Mouse (Mus musculus) intestine, postnatal 0 days (tissue): Measurements from ENCODE around the gene Mboat7. TPM values are rescaled to one million over a fixed set of nuclear protein-coding genes. Genes with fewer than 3 reads are reported as not detected.

Source experiments
- ATAC-seq: fragments of 200-750 bp; cut with Nextera tagmentation; 2 replicates; pipeline ENCODE4 v1.8.0; 2017; ENCODE audit warnings: mild to moderate bottlenecking, moderate TSS enrichment, moderate library complexity
- H3K27ac ChIP-seq: fragments of 300-500 bp; sonication (generic); 2 replicates; pipeline ENCODE4 v1.5.1; 2014; ENCODE audit warnings: mild to moderate bottlenecking, low read depth, low read length, moderate library complexity
- H3K27me3 ChIP-seq: fragments of 300-500 bp; sonication (generic); replicated peaks from 2 replicates; pipeline ENCODE4 v1.6.1; 2014; ENCODE audit warnings: low read length, mixed read lengths; ENCODE audit not compliant: control insufficient read depth, insufficient read depth
- H3K36me3 ChIP-seq: fragments of 300-500 bp; sonication (generic); 2 replicates; pipeline ENCODE4 v1.6.1; 2014; ENCODE audit warnings: mild to moderate bottlenecking, moderate library complexity; ENCODE audit not compliant: control insufficient read depth, insufficient read depth
- H3K4me1 ChIP-seq: fragments of 300-500 bp; sonication (generic); replicated peaks from 2 replicates; pipeline ENCODE4 v1.6.1; 2014; ENCODE audit warnings: antibody characterized with exemption, low read length, mixed read lengths; ENCODE audit not compliant: control insufficient read depth, insufficient read depth
- H3K4me2 ChIP-seq: fragments of 300-500 bp; sonication (generic); replicated peaks from 2 replicates; pipeline ENCODE4 v1.6.1; 2014; ENCODE audit warnings: low read depth, mild to moderate bottlenecking, moderate library complexity
- H3K4me3 ChIP-seq: fragments of 300-500 bp; sonication (generic); 2 replicates; pipeline ENCODE4 v1.5.1; 2014; ENCODE audit warnings: low read depth, low read length
- H3K9ac ChIP-seq: fragments of 300-500 bp; sonication (generic); 2 replicates; pipeline ENCODE4 v1.6.1; 2014; ENCODE audit warnings: mild to moderate bottlenecking, low read depth, low read length
- H3K9me3 ChIP-seq: fragments of 300-500 bp; sonication (generic); 2 replicates; pipeline ENCODE4 v1.6.1; 2016; ENCODE audit warnings: mixed run types; ENCODE audit not compliant: control insufficient read depth
- CTCF ChIP-seq: sonication (generic); IDR thresholded peaks from 2 replicates; pipeline ENCODE4 v1.5.1; 2016; ENCODE audit warnings: low read depth, mild to moderate bottlenecking, control low read depth, antibody characterized with exemption, moderate library complexity
- WGBS: fragments of 180-500 bp; shearing (Covaris S2); extraction: QIAGEN DNeasy Blood & Tissue Kit; methylation state at CpG from one replicate; pipeline ENCODE4 v1.1.7; 2014; 5-methylcytosine and 5-hydroxymethylcytosine counted together
- polyA plus RNA-seq: library from polyadenylated mRNA; unstranded; fragments of >200 nt; fragmentation: Nextera tagmentation; extraction: Ambion mirVana; gene quantifications from 2 replicates; pipeline ENCODE4 v1.2.1, GENCODE M21; 2015

The Mboat7 gene
- polyA plus RNA-seq, 1 experiment from 2014 or later: 28.4 TPM

DNA sequence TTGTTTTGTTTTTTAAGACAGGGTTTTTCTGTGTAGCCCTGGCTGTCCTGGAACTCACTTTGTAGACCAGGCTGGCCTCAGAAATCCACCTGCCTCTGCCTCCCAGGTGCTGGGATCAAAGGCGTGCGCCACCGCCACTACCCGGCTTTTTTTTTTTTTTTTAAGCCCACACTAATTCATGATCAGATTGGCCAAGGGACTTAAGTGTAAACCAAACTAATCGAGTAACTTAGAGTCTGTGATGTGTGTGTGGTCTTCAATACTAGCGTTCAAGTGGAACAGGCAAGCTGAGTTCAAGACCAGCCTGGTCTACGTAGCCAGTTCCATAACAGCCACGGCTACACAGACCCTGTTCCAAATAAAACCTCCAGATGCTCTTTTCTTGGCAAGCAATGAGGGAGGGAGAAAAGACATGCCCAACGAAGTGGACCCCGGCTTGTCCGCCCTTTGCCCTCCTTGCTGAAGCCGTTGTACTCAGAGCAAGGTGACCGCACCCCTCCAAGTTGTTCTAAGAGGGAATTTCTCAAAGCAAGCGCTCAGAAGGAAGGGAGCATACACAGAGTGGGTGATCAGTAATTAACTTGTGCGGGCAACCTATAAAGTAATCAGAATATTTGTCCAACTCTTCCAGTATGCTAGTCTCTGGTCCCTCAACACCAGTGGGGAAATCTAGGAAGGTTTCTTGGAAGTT lies 28.7 kb downstream of the Mboat7 start:
- H3K36me3 ChIP-seq: peaks cover 29% of the 10 kb centered on the region
- peak overlapping the region; percentile 84 for H3K27ac ChIP-seq
- peak; percentile 66 for ATAC-seq
- H3K4me3 ChIP-seq: peak overlapping the region; percentile 56
- 24% methylated on average over 15 of the region's 15 CpGs for WGBS
- H3K4me2 ChIP-seq: peak overlapping the region; percentile 71
- H3K9me3 ChIP-seq: no peaks in the 10 kb centered on the region
- no peaks in the 10 kb centered on the region for H3K27me3 ChIP-seq
- H3K4me1 ChIP-seq: no peaks in the 10 kb centered on the region
- H3K9ac ChIP-seq: peak overlapping the region; percentile 76
- no peak for TF ChIP-seq CTCF

DNA sequence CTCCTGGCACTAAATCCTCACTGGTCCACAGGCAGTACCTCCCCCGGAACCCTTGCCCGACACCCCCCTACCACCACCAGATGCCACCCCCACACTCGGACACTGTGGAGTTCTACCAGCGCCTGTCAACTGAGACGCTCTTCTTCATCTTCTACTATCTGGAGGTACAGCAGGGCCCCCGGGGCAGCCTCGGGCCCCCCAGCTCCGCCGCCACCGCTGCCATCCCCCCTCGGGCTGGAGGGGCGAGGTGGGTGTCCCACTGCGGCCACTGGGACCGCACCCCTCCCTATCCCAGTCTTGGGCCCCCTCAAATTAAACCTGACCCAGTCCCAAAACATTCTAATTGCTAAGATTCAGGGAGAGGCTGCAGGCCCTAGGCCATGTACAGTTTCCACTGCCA lies 34.7 kb downstream of the Mboat7 start:
- no peaks in the 10 kb centered on the region for H3K4me1 ChIP-seq
- no peak for TF ChIP-seq CTCF
- no peak overlapping the region for H3K4me2 ChIP-seq
- no peak overlapping the region for H3K4me3 ChIP-seq
- H3K9me3 ChIP-seq: no peaks in the 10 kb centered on the region
- peaks cover 87% of the 10 kb centered on the region for H3K36me3 ChIP-seq
- no peaks in the 10 kb centered on the region for H3K27me3 ChIP-seq
- WGBS: 89% methylated on average over 14 of the region's 14 CpGs
- H3K27ac ChIP-seq: no peak overlapping the region
- no peak overlapping the region for H3K9ac ChIP-seq
- ATAC-seq: no peak

DNA sequence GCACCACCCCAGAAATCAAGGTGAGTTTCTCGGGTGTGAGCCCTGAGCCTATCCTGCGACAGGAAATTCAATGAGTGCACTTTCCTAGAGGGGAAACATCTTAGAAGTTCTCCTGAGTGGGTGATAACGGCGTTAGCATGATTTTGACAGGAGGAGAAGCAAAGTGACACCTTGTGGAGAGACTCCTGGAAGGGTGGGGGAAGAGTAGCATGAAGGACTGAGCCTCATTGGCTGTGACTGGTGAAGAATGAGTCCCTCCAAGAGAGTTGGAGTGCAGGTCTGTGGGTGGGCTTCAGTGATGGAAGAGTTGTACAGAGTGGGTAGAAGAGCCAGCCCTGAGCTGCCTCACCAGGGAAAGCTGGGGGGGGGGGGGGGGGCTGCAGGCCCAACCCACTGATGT lies 36.4 kb downstream of the Mboat7 start:
- TF ChIP-seq CTCF: no peak
- no peak overlapping the region for H3K4me2 ChIP-seq
- peaks cover 92% of the 10 kb centered on the region for H3K36me3 ChIP-seq
- no peak overlapping the region for H3K27ac ChIP-seq
- no peaks in the 10 kb centered on the region for H3K27me3 ChIP-seq
- H3K9me3 ChIP-seq: no peaks in the 10 kb centered on the region
- H3K4me3 ChIP-seq: no peak overlapping the region
- H3K4me1 ChIP-seq: no peaks in the 10 kb centered on the region
- 83% methylated on average over 4 of the region's 4 CpGs for WGBS
- no peak for ATAC-seq
- no peak overlapping the region for H3K9ac ChIP-seq

DNA sequence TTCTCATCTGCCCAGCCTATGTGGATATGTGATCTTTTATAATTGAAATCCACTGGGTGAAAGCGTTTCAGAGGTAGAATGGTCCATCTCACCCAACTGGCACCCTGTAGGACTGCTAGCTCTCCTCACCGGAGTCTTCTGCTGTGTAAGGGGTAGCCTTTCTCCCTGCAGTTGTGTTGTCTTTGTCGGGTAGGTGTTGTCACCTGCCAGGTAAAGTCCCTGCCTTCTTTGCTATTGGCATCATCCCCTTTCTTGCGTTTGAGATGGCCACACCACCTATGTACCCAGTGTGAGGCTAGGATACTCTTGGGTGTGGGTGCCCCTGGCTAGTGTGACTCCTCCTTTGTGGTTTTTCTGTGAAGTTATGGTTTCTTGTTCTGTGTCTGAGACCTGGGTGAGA lies 46.7 kb downstream of the Mboat7 start:
- ATAC-seq: no peak
- H3K4me3 ChIP-seq: peak overlapping the region; percentile 78
- TF ChIP-seq CTCF: no peak
- peak overlapping the region; percentile 73 for H3K4me2 ChIP-seq
- H3K9me3 ChIP-seq: no peaks in the 10 kb centered on the region
- H3K27ac ChIP-seq: no peak overlapping the region
- no peaks in the 10 kb centered on the region for H3K27me3 ChIP-seq
- H3K9ac ChIP-seq: peak overlapping the region; percentile 94
- peaks cover 13% of the 10 kb centered on the region; the same call in 1 of the 2 replicates for H3K4me1 ChIP-seq
- H3K36me3 ChIP-seq: peaks cover 12% of the 10 kb centered on the region
- WGBS: 48% methylated on average over 4 of the region's 4 CpGs

DNA sequence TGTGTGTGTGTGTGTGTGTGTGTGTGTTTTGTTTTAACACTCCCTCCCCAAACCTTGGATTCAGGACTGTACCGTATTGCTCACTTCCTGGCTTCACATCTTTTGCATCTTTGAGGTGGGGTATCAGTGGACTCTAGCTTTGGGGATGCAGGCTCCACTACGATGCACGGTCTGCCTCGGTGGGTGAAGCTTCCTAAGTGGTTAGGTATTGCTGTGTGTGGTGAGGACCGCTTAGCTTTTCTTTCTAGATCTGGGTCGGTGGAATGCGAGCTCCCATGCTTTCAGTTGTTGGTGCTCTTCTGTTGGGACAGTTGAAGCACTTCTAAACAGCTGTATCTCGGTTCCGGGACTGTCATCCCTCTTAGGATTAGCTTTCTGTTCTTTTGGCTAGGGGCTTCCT lies 47.1 kb downstream of the Mboat7 start:
- WGBS: 4% methylated on average over 9 of the region's 9 CpGs
- Histone ChIP-seq H3K9me3 (no peaks in the 10 kb centered on the region), H3K9ac (peak overlapping the region; percentile 94), H3K36me3 (peaks cover 12% of the 10 kb centered on the region), H3K27me3 (no peaks in the 10 kb centered on the region), H3K4me1 (peaks cover 13% of the 10 kb centered on the region; the same call in 1 of the 2 replicates), H3K4me3 (peak overlapping the region; percentile 78), H3K27ac (no peak overlapping the region), H3K4me2 (peak overlapping the region; percentile 73)
- ATAC-seq: no peak
- no peak for TF ChIP-seq CTCF

DNA sequence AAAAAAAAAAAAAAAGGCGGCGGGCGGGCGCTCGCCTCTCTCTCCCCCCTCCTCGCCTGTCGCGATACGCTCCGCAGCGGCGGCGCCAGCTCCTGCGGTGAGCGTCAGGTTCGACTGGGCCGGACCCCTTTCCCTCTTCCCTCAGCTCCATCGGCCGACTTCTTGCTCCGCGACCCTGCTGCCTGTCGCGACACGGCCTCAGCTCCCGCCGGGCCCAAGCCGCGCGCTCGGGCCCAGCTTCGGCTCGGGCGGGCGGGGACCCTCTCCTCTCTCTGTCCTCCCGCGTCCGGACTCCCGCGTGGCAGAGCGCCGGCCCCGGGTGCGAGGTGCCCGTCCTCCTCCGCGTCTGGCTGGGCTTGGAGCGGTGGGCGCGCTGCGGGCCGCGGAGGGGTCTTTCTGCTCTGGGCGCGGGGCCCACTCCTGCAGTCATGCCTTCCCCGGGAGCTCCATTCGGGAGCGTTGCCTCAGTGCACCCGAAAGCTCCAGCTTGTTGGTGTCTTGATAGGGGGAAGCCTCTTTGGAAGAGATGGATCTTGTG lies 47.8 kb downstream of the Mboat7 start:
- H3K4me2 ChIP-seq: peak overlapping the region; percentile 73
- H3K27ac ChIP-seq: peak overlapping the region; percentile 94
- peaks cover 13% of the 10 kb centered on the region; the same call in 1 of the 2 replicates for H3K4me1 ChIP-seq
- H3K9ac ChIP-seq: peak overlapping the region; percentile 94
- H3K9me3 ChIP-seq: no peaks in the 10 kb centered on the region
- ATAC-seq: peak; percentile 11
- no peaks in the 10 kb centered on the region for H3K27me3 ChIP-seq
- WGBS: under 1% methylated on average over 42 of the region's 58 CpGs
- peak overlapping the region; percentile 78 for H3K4me3 ChIP-seq
- peaks cover 12% of the 10 kb centered on the region for H3K36me3 ChIP-seq
- TF ChIP-seq CTCF: no peak
